Mouse (Mus musculus): ENCODE measurements around the gene Bhlha15.

Gene Bhlha15

DNA sequence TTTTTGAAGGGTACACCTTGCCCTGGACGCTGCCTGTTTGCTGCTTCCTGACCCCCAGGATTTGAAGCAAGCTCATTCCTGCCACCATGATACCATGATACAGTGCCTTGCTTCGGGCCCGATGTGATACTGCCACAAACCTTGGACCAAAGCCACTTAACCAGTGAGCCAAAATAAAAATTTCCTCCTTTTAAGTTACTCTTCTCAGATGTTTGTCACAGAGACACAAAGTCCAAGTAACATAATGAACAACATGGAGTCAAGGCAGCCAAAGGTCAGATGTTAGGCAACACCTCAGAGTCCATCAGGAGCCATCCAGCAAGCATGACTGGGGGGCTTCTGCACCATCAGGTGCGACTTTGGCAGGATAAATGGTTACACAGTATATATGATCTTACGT, 42.4 kb downstream of the Bhlha15 start:
- no peak for DNase-seq (ENCODE audit: low spot score)

DNA sequence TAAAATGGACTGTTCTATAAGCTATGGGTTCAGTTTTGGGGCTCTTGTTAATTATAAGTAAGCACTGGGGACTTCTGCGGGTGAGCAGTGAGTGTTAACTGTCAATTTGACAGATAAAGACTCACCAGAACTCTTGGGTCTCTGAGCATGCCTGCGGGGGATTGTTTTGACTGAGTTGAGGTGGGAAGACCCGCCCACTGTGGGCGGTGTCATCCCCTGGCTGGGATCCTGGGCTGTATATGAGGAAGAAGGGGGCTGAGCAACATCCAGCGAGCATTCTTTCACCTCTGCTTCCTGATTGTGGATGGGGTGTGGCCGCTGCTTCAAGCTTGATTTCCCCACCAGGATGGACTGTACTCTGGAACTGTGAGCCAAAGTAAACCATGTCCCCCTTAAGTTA, 44.1 kb downstream of the Bhlha15 start:
- DNase-seq (ENCODE audit: low spot score): no peak

DNA sequence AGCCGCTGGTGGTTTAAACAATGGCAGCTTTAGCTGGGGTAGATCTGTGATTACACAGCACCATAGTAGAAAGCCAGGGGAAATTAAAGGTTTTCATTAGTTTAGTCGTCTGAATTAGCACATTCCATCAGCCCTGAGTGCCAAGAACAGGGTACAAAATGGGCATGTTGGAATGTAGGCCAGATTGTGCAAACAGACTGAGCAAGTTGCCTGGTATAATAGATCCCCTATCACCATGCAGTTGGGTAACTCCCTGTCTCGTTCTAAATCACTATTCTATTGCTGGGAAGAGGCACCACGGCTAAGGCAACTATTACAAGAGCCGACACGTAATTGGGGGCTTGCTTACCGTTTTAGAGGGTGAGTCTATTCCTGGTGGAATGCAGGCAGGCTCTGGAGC, 44.6 kb downstream of the Bhlha15 start:
- peak; percentile 69 for DNase-seq (ENCODE audit: low spot score)

DNA sequence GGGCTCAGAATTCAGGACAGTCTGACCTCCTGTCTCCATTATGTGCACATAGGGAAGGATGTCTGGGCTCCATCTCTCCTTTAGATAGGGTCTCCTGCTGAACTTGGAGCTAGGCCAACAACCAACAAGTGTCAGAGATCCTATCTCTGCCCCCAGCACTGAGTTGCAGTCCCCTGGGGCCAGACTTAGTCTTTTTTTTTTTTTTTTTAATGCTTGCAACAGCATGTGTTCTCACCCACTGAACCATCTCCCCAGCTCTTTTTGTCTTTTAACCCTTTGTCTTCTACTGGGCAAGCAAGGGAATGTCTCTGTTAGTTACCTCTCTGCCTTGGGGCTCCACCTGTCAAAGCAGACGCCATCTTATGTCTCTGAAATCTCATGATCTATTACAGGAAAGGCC, 48.9 kb downstream of the Bhlha15 start:
- DNase-seq (ENCODE audit: low spot score): no peak

Measured in layer of hippocampus, adult 11-12 months (tissue).